Mouse (Mus musculus) cortical plate, adult 2 months (tissue): ENCODE data around the gene Sde2.

Experiments
- CTCF ChIP-seq: fragments of 200-500 bp; IDR thresholded peaks from 2 replicates; pipeline ENCODE4 v1.5.1; 2011; ENCODE audit warnings: mild to moderate bottlenecking, control low read depth, low read length; ENCODE audit not compliant: insufficient read depth; ENCODE audit errors: extremely low read depth
- POLR2A ChIP-seq: fragments of 200-500 bp; IDR thresholded peaks from 2 replicates; pipeline ENCODE4 v1.6.1; 2011; ENCODE audit warnings: mild to moderate bottlenecking, low read length, control low read depth; ENCODE audit not compliant: insufficient read depth; ENCODE audit errors: extremely low read depth

- TF ChIP-seq CTCF (no peak), POLR2A (no peak)
Measured at GRCm38 (mm10) chr1:180892808-180893207, 41.9 kb downstream of the Sde2 start, which contains the start of gene Lefty2.
